Mouse (Mus musculus): ENCODE measurements around the gene Fth1.

Fth1 gene

GRCm38 (mm10) chr19:9992011-9992958, 11.9 kb downstream of the Fth1 start:
- DNase-seq (ENCODE audit: low spot score) = no peak

DNA sequence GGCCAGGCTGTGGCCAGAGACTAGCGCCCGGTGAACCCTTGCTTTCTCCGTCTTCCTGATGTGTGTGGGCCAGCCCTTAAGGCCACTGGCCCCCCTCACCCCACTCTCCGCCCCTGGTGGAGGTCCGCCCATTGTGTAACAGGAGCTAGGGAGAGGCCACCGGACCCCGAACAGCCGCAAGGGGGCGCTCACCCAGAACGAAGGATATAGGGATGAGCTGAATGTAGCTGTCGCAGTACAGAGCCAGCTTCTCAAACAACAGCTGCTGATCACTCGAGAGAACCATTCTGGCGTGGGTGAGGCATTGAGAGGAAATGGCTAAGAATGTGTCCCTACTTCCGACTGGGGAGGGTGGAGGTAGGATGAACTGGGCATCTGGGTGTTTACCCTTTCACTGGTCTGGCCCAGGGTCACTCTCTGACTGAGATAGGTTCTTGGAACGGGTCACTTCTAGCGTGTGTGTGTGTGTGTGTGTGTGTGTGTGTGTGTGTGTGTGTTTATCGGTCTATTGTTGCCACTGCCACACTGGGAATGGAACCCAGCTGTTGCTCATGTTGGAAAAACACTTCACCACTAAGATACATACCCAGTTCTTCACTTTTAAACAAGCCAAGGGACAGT, 12.7 kb downstream of the Fth1 start:
- peak; percentile 42 for DNase-seq (ENCODE audit: low spot score)

GRCm38 (mm10) chr19:9997204-9998062, 17.0 kb downstream of the Fth1 start:
- DNase-seq (ENCODE audit: low spot score) = no peak

DNA sequence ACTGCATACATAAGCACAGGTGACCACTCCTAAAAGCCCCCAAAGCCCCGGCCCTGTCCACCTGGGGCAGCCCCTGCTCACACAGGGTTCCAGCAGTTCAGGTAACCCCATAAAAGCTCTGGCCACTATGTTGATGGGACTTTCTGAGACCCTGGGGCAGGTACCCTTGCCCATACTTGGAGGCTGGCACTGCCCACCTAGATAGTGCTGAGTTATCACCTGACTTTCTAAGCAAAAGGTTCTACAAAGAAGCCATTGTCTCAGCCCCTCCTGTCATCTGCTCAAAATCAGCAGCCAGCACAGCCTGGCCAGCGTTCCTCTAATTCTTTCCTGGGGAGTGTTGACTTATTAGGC, 17.6 kb downstream of the Fth1 start:
- no peak for DNase-seq (ENCODE audit: low spot score)

GRCm38 (mm10) chr19:9998736-9999486, 18.5 kb downstream of the Fth1 start:
- no peak for DNase-seq (ENCODE audit: low spot score)

- DNase-seq (ENCODE audit: low spot score) = peak; percentile 79
Observed at GRCm38 (mm10) chr19:10000330-10000729, 19.9 kb downstream of the Fth1 start.

DNA sequence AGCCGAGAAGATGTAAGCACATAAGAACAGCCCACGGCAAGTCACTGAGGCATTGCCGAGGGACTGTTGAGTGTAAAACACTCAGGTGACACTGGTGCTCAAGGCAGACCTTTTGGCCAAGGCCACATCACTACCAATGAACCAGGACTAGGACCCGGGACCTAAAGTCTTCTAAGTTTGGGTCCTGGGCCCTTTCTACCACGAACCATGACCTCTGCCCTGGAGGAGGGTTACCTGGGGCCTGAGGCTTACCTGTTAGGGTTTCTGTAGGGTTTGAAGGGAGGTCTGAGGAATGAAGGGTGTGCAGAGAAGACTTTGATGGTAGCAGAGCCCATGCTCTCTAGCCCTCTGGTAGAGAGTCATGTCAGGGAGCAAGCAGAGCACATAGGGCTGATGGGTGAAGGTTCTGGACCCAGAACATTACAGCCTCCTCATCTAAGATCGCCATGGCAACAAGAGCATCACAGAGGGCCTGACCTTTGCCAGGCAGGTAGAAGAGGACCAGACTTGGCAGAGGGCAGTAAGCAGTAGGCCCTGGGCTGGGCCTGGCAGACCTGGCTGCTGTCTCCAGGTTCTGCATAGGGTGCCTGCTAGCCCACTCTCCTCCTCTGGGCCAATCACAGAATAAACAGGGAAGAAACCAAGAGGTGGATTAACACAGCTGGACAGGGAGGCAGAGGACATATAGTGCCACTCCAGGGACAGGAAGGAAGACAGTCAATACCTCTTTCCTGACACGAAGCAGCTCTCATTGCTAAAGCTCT, 21.0 kb downstream of the Fth1 start, which contains the start of the genes Best1 and Rab3il1:
Gene Best1 (minus strand): TSS at position 428 of the 764 bp plus-strand sequence.
Gene Rab3il1 (plus strand): TSS at position 464 of the 764 bp plus-strand sequence.
- DNase-seq (ENCODE audit: low spot score) = no peak

- no peak for DNase-seq (ENCODE audit: low spot score)
Observed at GRCm38 (mm10) chr19:10003696-10004095, 23.3 kb downstream of the Fth1 start.

DNA sequence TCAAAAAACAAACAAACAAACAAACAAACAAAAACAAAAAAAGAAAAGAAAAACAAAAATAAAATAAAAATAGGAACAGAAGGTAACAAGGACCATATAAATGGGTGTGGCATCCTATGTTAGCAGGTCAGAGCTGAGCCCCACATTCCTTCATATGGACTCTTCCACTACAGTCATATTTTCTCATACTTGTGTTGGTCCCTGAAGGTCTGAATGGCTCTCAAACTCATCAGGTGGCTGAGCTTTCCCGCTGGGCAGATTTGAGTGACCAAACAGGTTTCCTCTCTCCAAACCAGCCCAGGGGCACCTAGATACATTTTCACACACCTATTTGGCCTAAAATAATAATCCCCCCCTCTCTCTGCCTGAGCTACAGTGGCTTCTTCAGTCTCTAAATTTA, 31.0 kb downstream of the Fth1 start:
- DNase-seq (ENCODE audit: low spot score) = no peak

GRCm38 (mm10) chr19:10012827-10013278, 32.5 kb downstream of the Fth1 start:
- DNase-seq (ENCODE audit: low spot score) = peak; percentile 80

- peak; percentile 45 for DNase-seq (ENCODE audit: low spot score)
Observed at GRCm38 (mm10) chr19:10013348-10013747, 33.0 kb downstream of the Fth1 start.

- DNase-seq (ENCODE audit: low spot score) = peak; percentile 36
Observed at GRCm38 (mm10) chr19:10013913-10014312, 33.5 kb downstream of the Fth1 start.

- DNase-seq (ENCODE audit: low spot score) = no peak
Observed at GRCm38 (mm10) chr19:10014824-10015223, 34.4 kb downstream of the Fth1 start.

DNA sequence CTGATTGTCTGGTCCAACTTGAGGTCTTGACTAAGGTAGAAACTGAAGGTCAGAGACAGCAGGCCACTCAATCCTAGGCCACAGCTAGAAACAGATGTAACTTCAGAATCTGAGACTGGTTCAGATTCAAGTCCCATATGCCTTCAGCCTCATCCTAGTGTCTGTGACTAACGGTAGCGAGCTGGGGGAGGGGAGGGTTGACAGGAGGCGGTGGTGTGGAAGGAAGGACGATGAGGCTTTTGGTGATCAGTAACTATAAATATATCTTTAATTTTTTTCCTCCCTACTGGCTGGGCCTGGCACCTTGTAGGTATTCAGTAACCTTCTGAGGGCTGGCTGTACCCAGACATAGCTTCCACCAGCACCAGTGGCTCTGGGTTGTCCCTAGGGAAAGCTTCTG, 35.0 kb downstream of the Fth1 start:
- DNase-seq (ENCODE audit: low spot score) = no peak

DNA sequence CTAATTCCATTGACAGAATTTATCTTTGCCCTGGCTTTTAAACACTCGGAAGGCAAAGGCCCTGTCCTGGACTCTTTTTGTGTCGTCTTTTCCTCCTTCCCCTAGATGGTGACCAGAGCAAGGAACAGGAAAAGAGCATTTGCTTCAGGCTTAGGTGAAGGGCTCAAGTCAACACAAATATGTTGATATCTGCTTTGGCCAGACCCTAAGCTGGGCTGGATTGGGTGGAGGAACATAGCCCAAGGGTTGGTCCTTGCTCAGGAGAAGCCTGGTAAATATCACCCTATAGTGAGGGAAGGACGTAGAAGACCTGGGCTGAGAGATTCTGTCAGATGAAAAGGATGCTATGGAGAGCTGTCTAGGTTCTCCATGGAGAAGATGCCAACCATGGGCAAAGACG, 35.8 kb downstream of the Fth1 start:
- DNase-seq (ENCODE audit: low spot score) = no peak

GRCm38 (mm10) chr19:10017637-10018526, 37.5 kb downstream of the Fth1 start:
- DNase-seq (ENCODE audit: low spot score) = peak; percentile 81

- no peak for DNase-seq (ENCODE audit: low spot score)
Observed at GRCm38 (mm10) chr19:10018527-10018818, 38.1 kb downstream of the Fth1 start.

GRCm38 (mm10) chr19:10019214-10019760, 38.9 kb downstream of the Fth1 start:
- no peak for DNase-seq (ENCODE audit: low spot score)

GRCm38 (mm10) chr19:10021981-10022380, 41.6 kb downstream of the Fth1 start:
- DNase-seq (ENCODE audit: low spot score) = no peak
